In the genomic region with DNA sequence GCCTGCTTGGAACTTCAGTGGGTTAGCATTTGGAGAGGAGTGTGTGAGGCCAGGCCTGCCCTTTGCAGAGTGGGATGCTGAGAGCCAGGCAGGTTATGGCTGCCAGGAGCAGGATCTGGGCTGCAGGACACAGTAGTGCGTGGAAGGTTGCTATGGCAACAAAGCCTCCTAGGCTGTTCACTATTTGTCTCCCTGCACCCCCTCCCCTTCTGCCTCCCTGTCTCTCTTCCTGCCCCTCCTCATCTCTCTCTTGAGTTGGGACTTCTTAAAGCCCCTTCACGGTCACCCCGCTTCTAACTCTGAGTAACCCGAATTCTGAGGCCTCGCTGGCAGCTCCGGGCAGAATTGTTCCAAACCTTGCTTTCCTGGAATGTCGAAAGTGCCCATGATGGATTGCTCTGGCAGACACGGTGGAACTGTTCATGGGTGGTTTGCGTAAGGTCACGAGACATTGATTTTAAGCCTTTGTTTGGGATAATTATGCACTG, we compare ENCODE assay signal across 9 mouse cellular contexts. TPM values are rescaled to one million over a fixed set of nuclear protein-coding genes. Genes with fewer than 3 reads are reported as not detected.
A peak's percentile ranks its signal among the peaks of the same experiment; 100 is the strongest.
DNase-seq lines count a peak whose midpoint lies in the region; ATAC-seq lines count a peak whose summit lies in the region.
"Had no signal": no experiment of that assay in that cellular context is flagged by ENCODE, and none has a peak within 500 bp of the region (broad histone marks: within the 10 kb centered on the region; RNA-seq: fewer than 3 reads in every experiment).

No protein-coding gene starts in this region.

- 37% methylated on average over 10 of the region's 10 CpGs for WGBS in forebrain, embryonic 15.5 days
- WGBS in midbrain, embryonic 12.5 days: 24% methylated on average over 10 of the region's 10 CpGs

- DNase-seq in cerebellum, postnatal 14 days: peak; percentile 83 to 84
- DNase-seq in cerebellum, adult 11 months: no peak
- DNase-seq in adrenal gland, adult 2 months: peak; percentile 80
- peak; percentile 47 to 56 for DNase-seq in kidney, postnatal 36 days
- DNase-seq in thymus, postnatal 36 days: no peak

- H3K27me3 ChIP-seq in forebrain, embryonic 15.5 days: no peaks in the 10 kb centered on the region
- no peaks in the 10 kb centered on the region for H3K27me3 ChIP-seq in midbrain, embryonic 12.5 days

- peak overlapping the region; percentile 13; the same call in 1 of the 2 replicates for H3K4me2 ChIP-seq in forebrain, embryonic 15.5 days (replicated peaks)
- H3K4me2 ChIP-seq in midbrain, embryonic 12.5 days (replicated peaks): peak overlapping the region; percentile 44

- no peaks in the 10 kb centered on the region for H3K9me3 ChIP-seq in forebrain, embryonic 15.5 days
- no peaks in the 10 kb centered on the region for H3K9me3 ChIP-seq in midbrain, embryonic 12.5 days

- peaks cover 7% of the 10 kb centered on the region for H3K4me1 ChIP-seq in forebrain, embryonic 15.5 days
- peaks cover 7% of the 10 kb centered on the region for H3K4me1 ChIP-seq in midbrain, embryonic 12.5 days

- H3K9ac ChIP-seq in forebrain, embryonic 15.5 days (replicated peaks): no peak overlapping the region
- no peak overlapping the region; the same call in 1 of the 2 replicates for H3K9ac ChIP-seq in midbrain, embryonic 12.5 days (replicated peaks)

- H3K36me3 ChIP-seq in forebrain, embryonic 15.5 days: no peaks in the 10 kb centered on the region
- no peaks in the 10 kb centered on the region for H3K36me3 ChIP-seq in midbrain, embryonic 12.5 days

- no peak overlapping the region for H3K27ac ChIP-seq in forebrain, embryonic 15.5 days (replicated peaks)
- H3K27ac ChIP-seq in midbrain, embryonic 12.5 days (replicated peaks): peak overlapping the region; percentile 26; the same call in 1 of the 2 replicates
- H3K27ac ChIP-seq: macrophage had no signal

- peak; percentile 86 for ATAC-seq in forebrain, embryonic 15.5 days (replicated peaks)
- ATAC-seq in midbrain, embryonic 12.5 days (ENCODE audit: low FRiP score, low read depth): peak; percentile 94
- ATAC-seq in CD4-positive, CD25-positive, alpha-beta regulatory T cell, adult 4 months: no peak

- no peak overlapping the region for H3K4me3 ChIP-seq in forebrain, embryonic 15.5 days
- 0 out of 2 replicates have a peak overlapping the region, but pooled peaks have one; percentile 17 for H3K4me3 ChIP-seq in midbrain, embryonic 12.5 days

RNA-seq across cellular contexts. Expression of gene Gm28729, which starts 19.0 kb away (rescaled TPM):
- under 1 TPM in 1 of 2 experiments, not detected in 1; 0.14 TPM for total RNA-seq in adrenal gland, adult 2 months (2021)
- polyA plus RNA-seq in adrenal gland, adult 2 months (2012; rRNA removed): not detected in 2 replicates
- 0.15 and 0.31 TPM in 2 replicates for polyA plus RNA-seq in forebrain, embryonic 15.5 days (2015; fragmentation: Nextera tagmentation; extraction: Ambion mirVana)
- not detected in 2 replicates for polyA plus RNA-seq in midbrain, embryonic 12.5 days (2016; fragmentation: Nextera tagmentation; extraction: Ambion mirVana)
- polyA plus RNA-seq in CD4-positive, CD25-positive, alpha-beta regulatory T cell, adult 4 months (2017; shearing (Covaris generic)): not detected

RNA-seq across cellular contexts. Expression of gene Rnf7, which starts 27.6 kb away (rescaled TPM):
- total RNA-seq in adrenal gland, adult 2 months (2021): 100 to 1,000 TPM in 1 of 2 experiments, 10 to 100 TPM in 1; 63.7 to 101 TPM
- 76.4 and 110 TPM in 2 replicates for polyA plus RNA-seq in adrenal gland, adult 2 months (2012; rRNA removed)
- polyA plus RNA-seq in forebrain, embryonic 15.5 days (2015; fragmentation: Nextera tagmentation; extraction: Ambion mirVana): 179 and 187 TPM in 2 replicates
- 237 and 242 TPM in 2 replicates for polyA plus RNA-seq in midbrain, embryonic 12.5 days (2016; fragmentation: Nextera tagmentation; extraction: Ambion mirVana)
- polyA plus RNA-seq in CD4-positive, CD25-positive, alpha-beta regulatory T cell, adult 4 months (2017; shearing (Covaris generic)): 100 to 1,000 TPM in 1 of 2 experiments, 10 to 100 TPM in 1; 99.6 to 100 TPM

Comparison
In these comparisons a context has a peak if more than half of its experiments do, and no peak if none do; other contexts are left out.
1. DNase-seq: peak in cerebellum, postnatal 14 days (2 of 2), adrenal gland, adult 2 months (single experiment) and kidney, postnatal 36 days (2 of 2); none in cerebellum, adult 11 months (single experiment) and thymus, postnatal 36 days (0 of 2).